Mouse (Mus musculus) forebrain, embryonic 10.5 days (tissue): Measurements from ENCODE around the gene Usp39. TPM values are rescaled to one million over a fixed set of nuclear protein-coding genes. Genes with fewer than 3 reads are reported as not detected.

ENCODE experiments used
- DNase-seq: peaks from one replicate; pipeline ENCODE4 v3.0.0-alpha.2; 2017; ENCODE audit warnings: low spot score; ENCODE audit errors: extremely low spot score
- H3K27ac ChIP-seq: fragments of 300-500 bp; sonication (generic); 2 replicates; pipeline ENCODE4 v1.5.1; 2016; ENCODE audit warnings: mild to moderate bottlenecking
- H3K27me3 ChIP-seq: fragments of 300-500 bp; sonication (generic); 2 replicates; pipeline ENCODE4 v1.6.1; 2016; ENCODE audit warnings: mild to moderate bottlenecking; ENCODE audit not compliant: poor library complexity, severe bottlenecking
- H3K36me3 ChIP-seq: fragments of 300-500 bp; sonication (generic); replicated peaks from 2 replicates; pipeline ENCODE4 v1.6.1; 2016; ENCODE audit warnings: mild to moderate bottlenecking, moderate library complexity
- H3K4me1 ChIP-seq: fragments of 300-500 bp; sonication (generic); 2 replicates; pipeline ENCODE4 v1.6.1; 2016
- H3K4me3 ChIP-seq: fragments of 300-500 bp; sonication (generic); 2 replicates; pipeline ENCODE4 v1.5.1; 2016; ENCODE audit warnings: mild to moderate bottlenecking, moderate library complexity
- H3K9me3 ChIP-seq: fragments of 300-500 bp; sonication (generic); 2 replicates; pipeline ENCODE4 v1.6.1; 2016; ENCODE audit warnings: mild to moderate bottlenecking, moderate library complexity
- WGBS: fragments of 180-500 bp; shearing (Covaris S2); methylation state at CpG from one replicate; pipeline ENCODE4 v1.1.7; 2016; 5-methylcytosine and 5-hydroxymethylcytosine counted together
- polyA plus RNA-seq: library from polyadenylated mRNA; unstranded; fragments of >200 nt; fragmentation: Nextera tagmentation; extraction: Ambion mirVana; gene quantifications from 2 replicates; pipeline ENCODE4 v1.2.1, GENCODE M21; 2016

Usp39 gene
- polyA plus RNA-seq, 1 experiment from 2014 or later: 90.1 TPM

DNA sequence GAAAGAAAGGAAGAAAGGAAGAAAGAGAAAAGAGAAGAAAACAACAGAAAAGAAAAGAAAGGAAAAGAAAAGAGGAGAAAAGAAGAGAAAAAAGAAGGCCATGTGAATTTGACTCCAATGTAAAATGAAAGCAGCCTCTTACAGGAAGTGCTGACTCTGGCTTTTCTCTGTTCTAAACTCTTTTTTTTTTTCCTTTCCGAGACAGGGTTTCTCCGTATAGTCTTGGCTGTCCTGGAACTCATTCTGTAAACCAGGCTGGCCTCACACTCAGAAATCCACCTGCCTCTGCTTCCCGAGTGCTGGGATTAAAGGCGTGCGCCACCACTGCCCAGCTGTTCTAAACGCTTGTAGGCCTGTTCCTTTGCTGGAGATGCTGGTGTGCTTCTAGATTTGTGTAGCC lies 37.5 kb upstream of the Usp39 start:
- peaks cover 39% of the 10 kb centered on the region for H3K27me3 ChIP-seq
- no peak overlapping the region for H3K4me3 ChIP-seq
- WGBS: 89% methylated on average over 6 of the region's 6 CpGs
- no peaks in the 10 kb centered on the region for H3K9me3 ChIP-seq
- peaks cover 10% of the 10 kb centered on the region for H3K4me1 ChIP-seq
- H3K36me3 ChIP-seq: peaks cover 3% of the 10 kb centered on the region
- H3K27ac ChIP-seq: no peak overlapping the region
- DNase-seq: no peak

DNA sequence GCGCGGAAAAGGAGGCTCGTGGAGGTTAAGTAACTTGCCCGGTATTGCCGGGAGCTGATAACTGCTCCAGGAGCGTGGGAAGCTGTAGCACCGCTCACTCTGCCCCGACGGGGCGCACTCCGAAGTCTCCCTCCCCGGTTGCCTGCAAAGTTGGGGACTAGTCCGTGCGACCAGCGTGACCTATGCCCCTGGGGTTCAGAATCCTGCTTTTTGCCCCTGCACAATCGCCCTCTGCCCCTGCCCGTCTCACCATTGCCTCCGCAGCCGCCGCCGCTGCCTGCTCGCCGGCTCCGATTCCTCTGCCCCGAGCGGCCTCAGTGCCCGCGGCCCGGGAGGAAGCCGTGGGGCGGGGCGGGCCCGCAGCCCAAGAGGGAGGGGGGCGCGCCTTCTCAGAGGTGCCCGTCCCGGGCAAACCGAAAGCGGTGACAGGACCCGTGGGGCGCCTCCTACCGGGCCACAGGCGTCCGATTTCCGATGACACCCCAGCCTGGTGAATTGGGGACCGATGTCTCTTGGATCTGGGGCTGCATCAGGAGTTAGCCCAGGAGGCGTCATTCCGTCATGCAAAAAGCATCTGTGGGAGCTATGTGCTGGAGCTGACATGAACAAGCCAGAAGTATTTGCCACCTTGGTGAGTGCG lies 35.3 kb upstream of the Usp39 start, which contains the start of gene Vamp5:
Vamp5 (minus strand) TSS at position 338 of the 640 bp plus-strand sequence.
- peak within 1 kb of the TSS; percentile 71 for H3K27ac ChIP-seq
- WGBS: 2% methylated on average over 49 of the region's 49 CpGs

DNA sequence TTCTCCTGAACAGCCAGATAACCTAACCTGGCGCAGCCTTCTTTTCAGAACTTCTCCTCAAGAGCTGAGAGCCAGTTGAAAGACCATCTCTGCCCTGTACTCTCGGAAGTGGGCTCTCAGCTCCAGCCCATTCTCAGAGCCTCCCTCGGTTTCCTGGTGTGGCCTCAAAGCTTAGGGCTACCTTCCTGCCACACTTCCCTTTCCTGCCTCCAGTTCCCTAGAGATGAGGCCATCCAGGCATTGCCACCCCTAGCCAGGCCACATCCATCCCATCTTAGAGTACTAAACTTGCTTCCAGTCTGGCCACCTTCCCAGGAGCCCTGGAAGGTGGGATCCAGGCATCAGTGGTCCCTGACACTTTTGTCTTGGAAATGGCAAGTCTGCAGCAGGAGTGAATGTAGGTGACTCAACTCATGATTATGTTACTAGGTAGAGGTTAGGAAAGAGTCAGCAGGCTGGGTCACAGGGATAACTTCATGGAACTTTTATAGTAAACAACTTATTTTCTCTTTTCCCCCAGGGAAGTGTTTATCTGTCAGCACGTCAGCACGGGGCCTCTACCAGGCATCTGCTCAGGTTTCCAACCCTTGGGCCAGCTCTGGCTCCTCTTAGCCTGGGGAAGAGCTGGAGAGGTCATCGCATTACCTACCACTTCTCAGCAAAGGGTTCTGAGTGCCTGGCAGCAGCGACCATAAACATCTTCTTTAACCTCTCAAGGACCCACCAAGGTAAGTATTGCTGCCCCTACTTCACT lies 34.6 kb upstream of the Usp39 start:
- peak overlapping the region; percentile 71 for H3K27ac ChIP-seq
- no peak for DNase-seq
- H3K4me3 ChIP-seq: peak overlapping the region; percentile 54
- H3K27me3 ChIP-seq: peaks cover 39% of the 10 kb centered on the region
- WGBS: 46% methylated on average over 7 of the region's 7 CpGs
- H3K9me3 ChIP-seq: no peaks in the 10 kb centered on the region
- peaks cover 9% of the 10 kb centered on the region for H3K4me1 ChIP-seq
- no peaks in the 10 kb centered on the region for H3K36me3 ChIP-seq

More for the DNA sequence above, 35.3 kb upstream of the Usp39 start, which contains the start of gene Vamp5:
- peak; percentile 48 for DNase-seq
- Histone ChIP-seq H3K36me3 (peaks cover 2% of the 10 kb centered on the region), H3K27me3 (peaks cover 39% of the 10 kb centered on the region), H3K9me3 (no peaks in the 10 kb centered on the region), H3K4me3 (peak within 1 kb of the TSS; percentile 54), H3K4me1 (peaks cover 9% of the 10 kb centered on the region)

GRCm38 (mm10) chr6:72378510-72379234 lies 33.7 kb upstream of the Usp39 start:
- Histone ChIP-seq H3K9me3 (no peaks in the 10 kb centered on the region), H3K27me3 (peaks cover 39% of the 10 kb centered on the region), H3K4me3 (no peak overlapping the region), H3K27ac (no peak overlapping the region), H3K36me3 (no peaks in the 10 kb centered on the region), H3K4me1 (peaks cover 9% of the 10 kb centered on the region)
- 87% methylated on average over 8 of the region's 8 CpGs for WGBS
- DNase-seq: no peak

DNA sequence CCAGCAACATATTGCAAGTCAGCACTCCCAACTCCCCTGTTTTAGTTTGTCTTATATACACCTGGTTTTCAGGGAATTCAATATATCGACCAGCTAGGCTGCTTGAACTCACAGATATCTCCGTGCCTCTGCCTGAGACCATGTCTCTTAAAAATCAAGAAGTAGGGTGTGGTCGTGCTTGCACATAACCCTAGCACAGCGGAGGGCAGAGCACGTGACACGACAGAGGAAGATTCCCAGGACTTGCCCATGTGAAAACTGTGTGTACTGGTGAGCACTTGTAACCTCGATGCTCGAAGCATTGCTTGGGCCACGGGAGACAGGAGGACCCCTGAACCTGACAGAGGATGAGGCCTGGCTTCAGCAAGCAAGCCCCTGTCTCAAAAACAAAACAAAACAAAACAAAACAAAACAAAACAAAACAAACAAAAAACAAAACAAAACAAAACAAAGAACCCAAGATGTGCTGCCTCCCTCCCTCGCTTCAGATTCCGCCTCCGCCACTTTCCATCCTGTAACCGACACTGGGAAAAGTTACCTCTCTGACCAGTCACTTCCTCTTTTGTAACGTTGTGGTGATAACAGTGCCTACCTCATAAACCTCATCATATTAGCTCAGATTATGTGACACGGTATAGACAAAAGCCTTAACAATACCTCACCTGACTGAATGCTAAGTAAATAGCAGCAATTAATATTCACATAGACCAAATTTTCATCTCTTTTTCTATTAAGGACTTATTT lies 30.0 kb upstream of the Usp39 start:
- DNase-seq: no peak
- H3K36me3 ChIP-seq: no peaks in the 10 kb centered on the region
- 85% methylated on average over 15 of the region's 15 CpGs for WGBS
- no peaks in the 10 kb centered on the region for H3K9me3 ChIP-seq
- no peak overlapping the region for H3K27ac ChIP-seq
- peaks cover 18% of the 10 kb centered on the region for H3K27me3 ChIP-seq
- no peak overlapping the region for H3K4me3 ChIP-seq
- H3K4me1 ChIP-seq: peaks cover 15% of the 10 kb centered on the region

DNA sequence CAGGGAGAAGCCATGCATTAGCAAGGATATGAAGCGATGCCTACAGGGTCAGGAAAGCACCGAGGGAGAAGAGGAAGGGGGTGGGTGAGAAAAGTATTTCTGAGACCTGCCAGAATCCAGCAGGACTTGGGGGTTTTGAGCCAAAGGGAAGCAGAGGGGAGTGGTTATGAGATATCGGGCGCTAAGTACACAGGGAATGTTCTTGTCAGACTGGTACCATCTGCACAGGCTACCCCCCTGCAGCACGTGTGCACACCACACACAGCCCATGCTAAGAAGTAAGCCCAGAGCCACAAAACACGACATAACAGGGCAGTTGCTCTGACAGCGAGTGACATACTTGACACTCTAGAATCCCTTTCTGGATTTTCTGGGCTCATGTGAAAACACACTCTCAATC lies 29.2 kb upstream of the Usp39 start:
- Histone ChIP-seq H3K9me3 (no peaks in the 10 kb centered on the region), H3K27me3 (peaks cover 10% of the 10 kb centered on the region), H3K4me3 (no peak overlapping the region), H3K27ac (no peak overlapping the region), H3K4me1 (peaks cover 11% of the 10 kb centered on the region), H3K36me3 (no peaks in the 10 kb centered on the region)
- DNase-seq: no peak
- WGBS: 78% methylated on average over 7 of the region's 7 CpGs

- Histone ChIP-seq H3K9me3 (no peaks in the 10 kb centered on the region), H3K4me3 (no peak overlapping the region), H3K27ac (no peak overlapping the region), H3K4me1 (peaks cover 11% of the 10 kb centered on the region), H3K27me3 (no peaks in the 10 kb centered on the region), H3K36me3 (no peaks in the 10 kb centered on the region)
- 91% methylated on average over 4 of the region's 4 CpGs for WGBS
- no peak for DNase-seq
These were observed 28.2 kb upstream of the Usp39 start for GRCm38 (mm10) chr6:72373184-72373583.

DNA sequence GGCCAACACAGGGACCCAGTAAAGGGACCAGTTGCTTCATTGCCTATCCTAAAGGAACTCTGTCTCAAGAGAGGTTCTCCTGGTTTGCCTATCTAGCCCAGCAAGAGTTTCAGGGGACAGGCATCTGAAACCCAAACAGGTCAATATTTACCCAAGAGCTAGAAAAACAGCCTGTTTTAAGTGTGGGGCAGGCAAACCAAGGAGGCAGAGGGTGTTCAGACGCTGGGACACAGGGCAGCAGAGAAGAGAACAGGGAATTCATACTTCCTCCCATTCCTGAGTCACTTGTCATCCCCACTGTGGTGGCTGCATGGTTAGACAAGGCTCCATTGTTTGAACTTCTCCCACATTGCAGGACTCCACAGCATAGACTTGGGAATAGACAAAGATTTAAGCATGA lies 26.6 kb upstream of the Usp39 start:
- DNase-seq: no peak
- 39% methylated on average over 1 of the region's 1 CpGs for WGBS
- Histone ChIP-seq H3K9me3 (no peaks in the 10 kb centered on the region), H3K4me3 (no peak overlapping the region), H3K36me3 (no peaks in the 10 kb centered on the region), H3K4me1 (peaks cover 11% of the 10 kb centered on the region), H3K27ac (0 out of 2 replicates have a peak overlapping the region, but pooled peaks have one; percentile 4), H3K27me3 (no peaks in the 10 kb centered on the region)

DNA sequence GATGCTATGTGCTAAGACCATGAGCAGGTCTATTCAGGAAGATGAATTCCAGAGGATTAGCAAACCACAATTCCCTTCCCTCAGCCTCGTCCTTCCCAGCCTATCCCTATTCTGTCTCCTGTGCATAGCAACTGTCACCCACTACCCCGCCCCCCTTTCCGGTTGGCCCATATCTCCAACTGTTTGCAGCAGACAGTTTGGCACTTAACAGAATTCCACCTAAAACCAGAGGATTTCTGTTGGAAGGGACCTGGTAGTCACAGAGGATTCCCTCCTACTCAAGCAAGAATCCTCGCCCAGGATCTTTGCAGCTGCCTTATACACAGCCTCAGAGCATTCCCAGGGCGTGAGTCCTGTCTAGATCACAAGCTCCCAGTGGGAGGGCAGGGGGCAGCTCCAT lies 26.2 kb upstream of the Usp39 start:
- Histone ChIP-seq H3K36me3 (no peaks in the 10 kb centered on the region), H3K27me3 (no peaks in the 10 kb centered on the region), H3K27ac (0 out of 2 replicates have a peak overlapping the region, but pooled peaks have one; percentile 4), H3K4me3 (no peak overlapping the region), H3K9me3 (no peaks in the 10 kb centered on the region), H3K4me1 (peaks cover 11% of the 10 kb centered on the region)
- WGBS: 48% methylated on average over 5 of the region's 5 CpGs
- no peak for DNase-seq

- no peak for DNase-seq
- no peaks in the 10 kb centered on the region for H3K9me3 ChIP-seq
- peaks cover 11% of the 10 kb centered on the region for H3K4me1 ChIP-seq
- no peak overlapping the region for H3K4me3 ChIP-seq
- H3K27ac ChIP-seq: no peak overlapping the region
- H3K27me3 ChIP-seq: no peaks in the 10 kb centered on the region
- no peaks in the 10 kb centered on the region for H3K36me3 ChIP-seq
- WGBS: 87% methylated on average over 12 of the region's 12 CpGs
These were observed 25.1 kb upstream of the Usp39 start for GRCm38 (mm10) chr6:72370091-72370490.

- no peaks in the 10 kb centered on the region for H3K9me3 ChIP-seq
These were observed 24.6 kb upstream of the Usp39 start for GRCm38 (mm10) chr6:72369557-72369956.

GRCm38 (mm10) chr6:72367460-72367974 lies 22.5 kb upstream of the Usp39 start:
- WGBS: 77% methylated on average over 4 of the region's 4 CpGs

More at GRCm38 (mm10) chr6:72369557-72369956, 24.6 kb upstream of the Usp39 start:
- Histone ChIP-seq H3K4me3 (no peak overlapping the region), H3K27me3 (no peaks in the 10 kb centered on the region), H3K27ac (no peak overlapping the region), H3K4me1 (peaks cover 11% of the 10 kb centered on the region), H3K36me3 (no peaks in the 10 kb centered on the region)
- WGBS: 86% methylated on average over 4 of the region's 4 CpGs
- no peak for DNase-seq

More at GRCm38 (mm10) chr6:72367460-72367974, 22.5 kb upstream of the Usp39 start:
- no peak for DNase-seq
- no peak overlapping the region for H3K27ac ChIP-seq
- H3K4me1 ChIP-seq: peaks cover 19% of the 10 kb centered on the region
- H3K9me3 ChIP-seq: no peaks in the 10 kb centered on the region
- no peaks in the 10 kb centered on the region for H3K36me3 ChIP-seq
- no peak overlapping the region for H3K4me3 ChIP-seq
- H3K27me3 ChIP-seq: no peaks in the 10 kb centered on the region
